16 mouse cellular contexts compared by ENCODE assay signal in genomic region chr15:3251718-3252067, GRCm38 (mm10). TPM values are rescaled to one million over a fixed set of nuclear protein-coding genes. Genes with fewer than 3 reads are reported as not detected.
A peak's percentile ranks its signal among the peaks of the same experiment; 100 is the strongest.
DNase-seq lines count a peak whose midpoint lies in the region; ATAC-seq and TF ChIP-seq lines count a peak whose summit lies in the region.
"Had no signal": no experiment of that assay in that cellular context is flagged by ENCODE, and none has a peak within 500 bp of the region (broad histone marks: within the 10 kb centered on the region; RNA-seq: fewer than 3 reads in every experiment).

No protein-coding gene starts in this region.

- H3K9me3 ChIP-seq in heart, embryonic 12.5 days (replicated peaks), result 0 out of 2 replicates have a peak, but pooled peaks cover 3% of the 10 kb centered on the region
- no peaks in the 10 kb centered on the region for H3K9me3 ChIP-seq in kidney, postnatal 0 days (replicated peaks; ENCODE audit: low read length)
- no peaks in the 10 kb centered on the region for H3K9me3 ChIP-seq in liver, embryonic 16.5 days (replicated peaks; ENCODE audit: control insufficient read depth, low read length)
- H3K9me3 ChIP-seq: midbrain, embryonic 10.5 days; neural tube, embryonic 13.5 days had no signal

- peaks cover 16% of the 10 kb centered on the region for H3K4me1 ChIP-seq in heart, embryonic 12.5 days (replicated peaks)
- H3K4me1 ChIP-seq in kidney, postnatal 0 days (replicated peaks; ENCODE audit: insufficient read depth, low read length), result peaks cover 5% of the 10 kb centered on the region; the same call in 1 of the 2 replicates
- no peaks in the 10 kb centered on the region; the same call in 1 of the 2 replicates for H3K4me1 ChIP-seq in liver, embryonic 16.5 days (ENCODE audit: control insufficient read depth, low read depth, low read length)
- H3K4me1 ChIP-seq: midbrain, embryonic 10.5 days; neural tube, embryonic 13.5 days had no signal

- no peak overlapping the region for H3K9ac ChIP-seq in heart, embryonic 12.5 days
- H3K9ac ChIP-seq in kidney, postnatal 0 days (ENCODE audit: low read depth, low read length), result no peak overlapping the region
- no peak overlapping the region for H3K9ac ChIP-seq in liver, embryonic 16.5 days (ENCODE audit: low read depth, low read length)
- H3K9ac ChIP-seq: forebrain, postnatal 0 days; liver, embryonic 14.5 days; neural tube, embryonic 13.5 days had no signal

- no peak for ATAC-seq in heart, embryonic 12.5 days (ENCODE audit: insufficient number of reproducible peaks, low FRiP score)
- ATAC-seq in kidney, postnatal 0 days (replicated peaks; ENCODE audit: low FRiP score, low read depth), result no peak
- ATAC-seq in liver, embryonic 16.5 days (ENCODE audit: low read depth), result no peak
- ATAC-seq: forebrain, postnatal 0 days; hindbrain, embryonic 16.5 days had no signal

- H3K36me3 ChIP-seq in heart, embryonic 12.5 days, result no peaks in the 10 kb centered on the region
- no peaks in the 10 kb centered on the region for H3K36me3 ChIP-seq in kidney, postnatal 0 days (ENCODE audit: insufficient read depth, low read length)
- H3K36me3 ChIP-seq in liver, embryonic 16.5 days (ENCODE audit: control insufficient read depth, insufficient read depth), result no peaks in the 10 kb centered on the region
- H3K36me3 ChIP-seq: midbrain, embryonic 10.5 days; neural tube, embryonic 13.5 days had no signal

- H3K27ac ChIP-seq in heart, embryonic 12.5 days (ENCODE audit: poor library complexity, severe bottlenecking), result no peak overlapping the region
- no peak overlapping the region for H3K27ac ChIP-seq in kidney, postnatal 0 days
- H3K27ac ChIP-seq in liver, embryonic 16.5 days (ENCODE audit: low read length), result peak overlapping the region; percentile 75
- H3K27ac ChIP-seq: liver, embryonic 14.5 days; midbrain, embryonic 10.5 days; neural tube, embryonic 13.5 days had no signal

- no peak overlapping the region for H3K4me2 ChIP-seq in heart, embryonic 12.5 days
- H3K4me2 ChIP-seq in kidney, postnatal 0 days (ENCODE audit: low read length), result no peak overlapping the region
- no peak overlapping the region for H3K4me2 ChIP-seq in liver, embryonic 16.5 days (ENCODE audit: low read depth, low read length)
- H3K4me2 ChIP-seq: neural tube, embryonic 13.5 days had no signal

- TF ChIP-seq CTCF in kidney, postnatal 0 days (IDR thresholded peaks at IDR 0.05; ENCODE audit: low read depth), result no peak

- H3K4me3 ChIP-seq in heart, embryonic 12.5 days, result no peak overlapping the region
- no peak overlapping the region for H3K4me3 ChIP-seq in kidney, postnatal 0 days (replicated peaks; ENCODE audit: low read depth, low read length)
- no peak overlapping the region for H3K4me3 ChIP-seq in liver, embryonic 16.5 days (ENCODE audit: low read depth, low read length)
- H3K4me3 ChIP-seq: midbrain, embryonic 10.5 days; neural tube, embryonic 13.5 days had no signal

- DNase-seq in heart, adult 11 months, result peak; percentile 86
- peak; percentile 29 for DNase-seq in kidney, postnatal 0 days (ENCODE audit: low spot score)
- DNase-seq in kidney, adult 9 months, result no peak
- peak; percentile 52 for DNase-seq in NIH3T3 (ENCODE audit: low read depth)
- DNase-seq in spleen, adult 18-20 months, result no peak
- no peak for DNase-seq in right cerebral cortex, adult 2 months (ENCODE audit: low spot score in 2 of 2)
- DNase-seq: cerebellum, postnatal 25 days; forebrain, postnatal 0 days; kidney, postnatal 25 days; thymus, postnatal 36 days had no signal

- H3K27me3 ChIP-seq in heart, embryonic 12.5 days (replicated peaks), result no peaks in the 10 kb centered on the region
- no peaks in the 10 kb centered on the region for H3K27me3 ChIP-seq in kidney, postnatal 0 days (ENCODE audit: insufficient read depth, low read length)
- no peaks in the 10 kb centered on the region for H3K27me3 ChIP-seq in liver, embryonic 16.5 days (ENCODE audit: control insufficient read depth, insufficient read depth, low read depth, low read length)
- H3K27me3 ChIP-seq: neural tube, embryonic 13.5 days had no signal

RNA-seq across cellular contexts. Expression of gene Selenop, which starts 16.7 kb away (rescaled TPM):
- polyA plus RNA-seq in heart, embryonic 12.5 days (2016; fragmentation: Nextera tagmentation; extraction: Ambion mirVana), result 84.6 and 90.9 TPM in 2 replicates
- 207 and 225 TPM in 2 replicates for polyA plus RNA-seq in kidney, postnatal 0 days (2015; fragmentation: Nextera tagmentation; extraction: Ambion mirVana)
- 1,030 and 1,155 TPM in 2 replicates for polyA plus RNA-seq in liver, embryonic 16.5 days (2015; fragmentation: Nextera tagmentation; extraction: Ambion mirVana)

RNA-seq across cellular contexts. Expression of gene Ccdc152, which starts 51.6 kb away (rescaled TPM):
- 0.14 TPM in 1 of 2 replicates, not detected in the other for polyA plus RNA-seq in heart, embryonic 12.5 days (2016; fragmentation: Nextera tagmentation; extraction: Ambion mirVana)
- 0.58 and 0.82 TPM in 2 replicates for polyA plus RNA-seq in kidney, postnatal 0 days (2015; fragmentation: Nextera tagmentation; extraction: Ambion mirVana)
- polyA plus RNA-seq in liver, embryonic 16.5 days (2015; fragmentation: Nextera tagmentation; extraction: Ambion mirVana), result 0.98 and 1.2 TPM in 2 replicates
- polyA plus RNA-seq: midbrain, embryonic 10.5 days; neural tube, embryonic 13.5 days had no signal

Comparison
In these comparisons a context has a peak if more than half of its experiments do, and no peak if none do; other contexts are left out.
1. DNase-seq: peak in heart, adult 11 months (single experiment), kidney, postnatal 0 days (single experiment) and NIH3T3 (single experiment); none in kidney, adult 9 months (single experiment), spleen, adult 18-20 months (0 of 2) and right cerebral cortex, adult 2 months (0 of 2).